Mouse (Mus musculus): ENCODE data around the gene Aifm2.

DNA sequence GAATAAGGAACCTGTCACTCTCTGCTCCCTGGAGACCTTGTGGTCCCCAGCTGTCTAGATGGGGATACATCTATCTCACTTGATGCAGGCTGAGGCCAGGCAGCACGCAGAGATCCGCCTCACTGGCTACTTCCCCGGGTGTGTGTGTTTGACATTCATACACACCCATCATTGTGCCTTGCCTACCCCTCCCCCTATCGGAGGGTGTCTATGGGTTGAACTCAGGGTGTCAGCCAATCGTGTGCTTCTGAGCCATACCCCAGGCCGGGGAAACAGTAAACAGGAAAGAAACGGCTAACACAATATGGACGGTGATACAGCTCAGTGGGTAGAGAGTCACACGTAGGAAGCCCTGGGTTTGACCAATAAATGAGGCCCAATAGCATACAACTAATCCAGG, 35.0 kb downstream of the Aifm2 start:
- TF ChIP-seq CTCF (IDR thresholded peaks at IDR 0.05; ENCODE audit: borderline replicate concordance, insufficient read depth, low read depth, low read length) (no peak), POLR2A (IDR thresholded peaks at IDR 0.05; ENCODE audit: borderline replicate concordance, insufficient read depth, low read length) (no peak)
